Mouse (Mus musculus) heart, embryonic 14.5 days (tissue): ENCODE measurements around the gene Ldlrap1. TPM values are rescaled to one million over a fixed set of nuclear protein-coding genes. Genes with fewer than 3 reads are reported as not detected.

Experiments
- ATAC-seq: fragments of 200-750 bp; cut with Nextera tagmentation; 2 replicates; pipeline ENCODE4 v1.8.0; 2017; ENCODE audit warnings: low read depth, moderate TSS enrichment; ENCODE audit not compliant: insufficient number of reproducible peaks, insufficient read depth, low FRiP score
- H3K27ac ChIP-seq, 2 experiments: fragments of 200-500 bp in 1 of 2; fragments of 300-500 bp in 1 of 2; sonication (generic) in 1 of 2; replicated peaks in 1 of 2; 2 replicates each; pipeline ENCODE4 v1.5.1; 2012 to 2014; ENCODE audit warnings: low read depth in 2 of 2, low read length in 2 of 2, control low read depth in 1 of 2, mild to moderate bottlenecking in 1 of 2, mixed read lengths in 1 of 2; ENCODE audit not compliant: control insufficient read depth in 1 of 2, insufficient read depth in 1 of 2
- H3K27me3 ChIP-seq: fragments of 300-500 bp; sonication (generic); 2 replicates; pipeline ENCODE4 v1.6.1; 2014; ENCODE audit warnings: mild to moderate bottlenecking, low read length, control low read depth; ENCODE audit not compliant: control insufficient read depth, insufficient read depth
- H3K36me3 ChIP-seq: fragments of 300-500 bp; sonication (generic); 2 replicates; pipeline ENCODE4 v1.6.1; 2014; ENCODE audit warnings: mild to moderate bottlenecking, control low read depth, low read length, mixed read lengths; ENCODE audit not compliant: control insufficient read depth, insufficient read depth
- H3K4me1 ChIP-seq, 2 experiments: fragments of 200-500 bp in 1 of 2; fragments of 300-500 bp in 1 of 2; sonication (generic) in 1 of 2; 2 replicates each; pipeline ENCODE4 v1.6.1; 2012 to 2014; ENCODE audit warnings: low read length in 2 of 2, control low read depth in 1 of 2, mixed read lengths in 1 of 2; ENCODE audit not compliant: control insufficient read depth in 2 of 2, insufficient read depth in 2 of 2
- H3K4me2 ChIP-seq: fragments of 300-500 bp; sonication (generic); 2 replicates; pipeline ENCODE4 v1.6.1; 2014; ENCODE audit warnings: mild to moderate bottlenecking, low read length
- H3K4me3 ChIP-seq, 2 experiments: fragments of 200-500 bp in 1 of 2; fragments of 300-500 bp in 1 of 2; sonication (generic) in 1 of 2; 2 replicates each; pipeline ENCODE4 v1.5.1; 2012 to 2014; ENCODE audit warnings: low read length in 2 of 2, mild to moderate bottlenecking in 2 of 2, control low read depth in 1 of 2, low read depth in 1 of 2, moderate library complexity in 1 of 2; ENCODE audit not compliant: control insufficient read depth in 1 of 2, insufficient read depth in 1 of 2
- H3K9ac ChIP-seq: fragments of 300-500 bp; sonication (generic); 2 replicates; pipeline ENCODE4 v1.6.1; 2014; ENCODE audit warnings: mild to moderate bottlenecking, low read length
- H3K9me3 ChIP-seq: fragments of 300-500 bp; sonication (generic); 2 replicates; pipeline ENCODE4 v1.6.1; 2016; ENCODE audit warnings: low read length, control low read depth; ENCODE audit not compliant: control insufficient read depth
- WGBS: fragments of 180-500 bp; shearing (Covaris S2); extraction: QIAGEN DNeasy Blood & Tissue Kit; methylation state at CpG from one replicate; pipeline ENCODE4 v1.1.7; 2014; 5-methylcytosine and 5-hydroxymethylcytosine counted together
- polyA plus RNA-seq: library from polyadenylated mRNA; unstranded; fragments of >200 nt; fragmentation: Nextera tagmentation; extraction: Ambion mirVana; gene quantifications from 2 replicates; pipeline ENCODE4 v1.2.1, GENCODE M21; 2014

Ldlrap1 gene
- 10.7 and 12.3 TPM in 2 replicates for polyA plus RNA-seq

- Histone ChIP-seq H3K36me3 (no peaks in the 10 kb centered on the region), H3K27me3 (no peaks in the 10 kb centered on the region), H3K27ac (peak within 1 kb of the TSS; percentile 57 to 71), H3K4me2 (peak within 1 kb of the TSS; percentile 99), H3K9ac (peak within 1 kb of the TSS; percentile 91), H3K9me3 (no peaks in the 10 kb centered on the region), H3K4me1 (peaks cover 26 to 55% of the 10 kb centered on the region in 2 experiments), H3K4me3 (peak within 1 kb of the TSS; percentile 85 to 89)
- under 1% methylated on average over 77 of the region's 80 CpGs for WGBS
- peak; percentile 81 for ATAC-seq
Measured at GRCm38 (mm10) chr4:134767426-134768225, at the start of gene Ldlrap1. TSS of gene Ldlrap1 (minus strand) at chr4:134768024.

- H3K4me1 ChIP-seq = peaks cover 0 to 7% of the 10 kb centered on the region in 2 experiments; a peak in 1 of 4 replicates
- H3K9me3 ChIP-seq = no peaks in the 10 kb centered on the region
- H3K27me3 ChIP-seq = no peaks in the 10 kb centered on the region
- 78% methylated on average over 4 of the region's 4 CpGs for WGBS
- H3K4me3 ChIP-seq = no peak overlapping the region
- no peak overlapping the region for H3K27ac ChIP-seq
- ATAC-seq = no peak
- peaks cover 42% of the 10 kb centered on the region for H3K36me3 ChIP-seq
- H3K4me2 ChIP-seq = no peak overlapping the region
- no peak overlapping the region for H3K9ac ChIP-seq
Measured at GRCm38 (mm10) chr4:134814229-134814571, 46.4 kb upstream of the Ldlrap1 start.

- 88% methylated on average over 17 of the region's 17 CpGs for WGBS
- H3K9ac ChIP-seq = no peak overlapping the region
- H3K36me3 ChIP-seq = peaks cover 45% of the 10 kb centered on the region
- H3K4me1 ChIP-seq = peaks cover 0 to 7% of the 10 kb centered on the region in 2 experiments; a peak in 1 of 4 replicates
- ATAC-seq = no peak
- H3K4me2 ChIP-seq = no peak overlapping the region
- H3K27me3 ChIP-seq = no peaks in the 10 kb centered on the region
- H3K27ac ChIP-seq = no peak overlapping the region
- H3K9me3 ChIP-seq = no peaks in the 10 kb centered on the region
- no peak overlapping the region for H3K4me3 ChIP-seq
Measured at GRCm38 (mm10) chr4:134813406-134814228, 45.8 kb upstream of the Ldlrap1 start.

GRCm38 (mm10) chr4:134804765-134805164, 36.9 kb upstream of the Ldlrap1 start:
- ATAC-seq = peak; percentile 36; the same call in 1 of the 2 replicates

GRCm38 (mm10) chr4:134802765-134803164, 34.9 kb upstream of the Ldlrap1 start:
- H3K9me3 ChIP-seq = no peaks in the 10 kb centered on the region
- H3K4me2 ChIP-seq = no peak overlapping the region
- no peak overlapping the region for H3K9ac ChIP-seq
- H3K27ac ChIP-seq = no peak overlapping the region
- H3K27me3 ChIP-seq = no peaks in the 10 kb centered on the region
- H3K4me1 ChIP-seq = peaks cover 10 to 12% of the 10 kb centered on the region in 2 experiments
- WGBS = 75% methylated on average over 3 of the region's 3 CpGs
- no peak overlapping the region for H3K4me3 ChIP-seq
- H3K36me3 ChIP-seq = peaks cover 71% of the 10 kb centered on the region
- no peak for ATAC-seq

More at GRCm38 (mm10) chr4:134804765-134805164, 36.9 kb upstream of the Ldlrap1 start:
- Histone ChIP-seq H3K9ac (no peak overlapping the region), H3K4me3 (no peak overlapping the region), H3K27me3 (no peaks in the 10 kb centered on the region), H3K36me3 (peaks cover 90% of the 10 kb centered on the region), H3K9me3 (no peaks in the 10 kb centered on the region), H3K4me1 (peaks cover 10 to 11% of the 10 kb centered on the region in 2 experiments), H3K4me2 (no peak overlapping the region), H3K27ac (peak overlapping the region in 1 of 2 experiments; percentile 43; a peak in 2 of 4 replicates)
- WGBS = 34% methylated on average over 5 of the region's 5 CpGs

- no peaks in the 10 kb centered on the region for H3K9me3 ChIP-seq
- H3K4me2 ChIP-seq = no peak overlapping the region
- no peak overlapping the region for H3K4me3 ChIP-seq
- 84% methylated on average over 10 of the region's 10 CpGs for WGBS
- no peak for ATAC-seq
- peaks cover 13 to 18% of the 10 kb centered on the region in 2 experiments for H3K4me1 ChIP-seq
- H3K27ac ChIP-seq = no peak overlapping the region
- peaks cover 66% of the 10 kb centered on the region for H3K36me3 ChIP-seq
- no peak overlapping the region for H3K9ac ChIP-seq
- no peaks in the 10 kb centered on the region for H3K27me3 ChIP-seq
Measured at GRCm38 (mm10) chr4:134802155-134802554, 34.3 kb upstream of the Ldlrap1 start.

- Histone ChIP-seq H3K36me3 (peaks cover 51% of the 10 kb centered on the region), H3K4me1 (peaks cover 20 to 30% of the 10 kb centered on the region in 2 experiments), H3K27ac (no peak overlapping the region), H3K9me3 (no peaks in the 10 kb centered on the region), H3K4me3 (no peak overlapping the region), H3K27me3 (no peaks in the 10 kb centered on the region), H3K4me2 (no peak overlapping the region), H3K9ac (no peak overlapping the region)
- WGBS = 75% methylated on average over 10 of the region's 10 CpGs
- no peak for ATAC-seq
Measured at GRCm38 (mm10) chr4:134800693-134801092, 32.9 kb upstream of the Ldlrap1 start.
